Mouse (Mus musculus) liver, adult (tissue): ENCODE measurements around the gene Klf15.

ENCODE experiments used
- GATA4 ChIP-seq: IDR thresholded peaks from 2 replicates; pipeline ENCODE4 v1.6.1; 2014; ENCODE audit warnings: mild to moderate bottlenecking, low read length; ENCODE audit not compliant: insufficient replicate concordance

Klf15 gene

GRCm38 (mm10) chr6:90495282-90495912 is 33.0 kb downstream of the Klf15 start:
- TF ChIP-seq GATA4 = no peak

GRCm38 (mm10) chr6:90496217-90496616 is 33.8 kb downstream of the Klf15 start:
- no peak for TF ChIP-seq GATA4

- TF ChIP-seq GATA4 = peak; percentile 60; the same call in 1 of the 2 replicates
These were observed 37.1 kb downstream of the Klf15 start for GRCm38 (mm10) chr6:90499509-90499908.

GRCm38 (mm10) chr6:90501222-90501940 is 39.0 kb downstream of the Klf15 start:
- TF ChIP-seq GATA4 = no peak

GRCm38 (mm10) chr6:90505906-90506305 is 43.5 kb downstream of the Klf15 start:
- TF ChIP-seq GATA4 = no peak

GRCm38 (mm10) chr6:90506673-90507311 is 44.4 kb downstream of the Klf15 start:
- TF ChIP-seq GATA4 = no peak

GRCm38 (mm10) chr6:90507443-90507842 is 45.1 kb downstream of the Klf15 start:
- no peak for TF ChIP-seq GATA4

GRCm38 (mm10) chr6:90508197-90508624 is 45.8 kb downstream of the Klf15 start:
- no peak for TF ChIP-seq GATA4

GRCm38 (mm10) chr6:90509085-90509484 is 46.7 kb downstream of the Klf15 start:
- TF ChIP-seq GATA4 = no peak

GRCm38 (mm10) chr6:90512416-90512815 is 50.0 kb downstream of the Klf15 start:
- no peak for TF ChIP-seq GATA4

- TF ChIP-seq GATA4 = no peak
These were observed 50.9 kb downstream of the Klf15 start for GRCm38 (mm10) chr6:90513074-90513856.

GRCm38 (mm10) chr6:90514369-90514768 is 52.0 kb downstream of the Klf15 start:
- no peak for TF ChIP-seq GATA4

GRCm38 (mm10) chr6:90514883-90515405 is 52.6 kb downstream of the Klf15 start:
- TF ChIP-seq GATA4 = no peak

- TF ChIP-seq GATA4 = no peak
These were observed 56.5 kb downstream of the Klf15 start for GRCm38 (mm10) chr6:90518892-90519291.

- TF ChIP-seq GATA4 = no peak
These were observed 57.0 kb downstream of the Klf15 start for GRCm38 (mm10) chr6:90519375-90519774.
